Mouse (Mus musculus): ENCODE data around the gene Stxbp3. TPM values are rescaled to one million over a fixed set of nuclear protein-coding genes. Genes with fewer than 3 reads are reported as not detected.
"Not testable (repeated sequence)": the region's sequence is repeated elsewhere in the genome, so short reads cannot be mapped to it uniquely, and the experiment has no call there.

Stxbp3 gene
- total and polyA plus RNA-seq, 3 experiments, result 15.9 to 32.2 TPM; not detected in 1

DNA sequence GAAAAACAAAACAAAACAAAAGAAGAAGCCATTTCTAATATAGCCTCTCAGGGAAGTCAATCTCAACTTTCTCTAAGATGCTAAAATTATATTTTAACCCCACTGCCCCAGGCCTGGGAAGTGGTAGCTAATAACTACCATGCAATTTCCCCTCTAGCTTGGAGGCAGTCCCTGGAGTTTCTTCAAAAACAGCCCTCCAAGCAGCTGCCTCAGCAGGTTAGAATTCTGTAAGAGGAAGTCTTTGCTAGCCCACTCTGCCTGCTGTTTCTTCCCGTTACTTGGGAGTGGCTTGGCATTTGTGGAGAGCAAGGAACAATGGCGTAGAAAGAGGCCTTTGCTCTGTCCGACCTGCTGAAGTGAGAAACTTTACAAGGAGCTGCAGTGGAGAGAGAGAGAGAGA, 24.8 kb upstream of the Stxbp3 start:
- H3K9me3 ChIP-seq (replicated peaks; ENCODE audit: insufficient read depth, low read length), result no peaks in the 10 kb centered on the region; the same call in 1 of the 2 replicates
- H3K4me1 ChIP-seq (ENCODE audit: control insufficient read depth in 1 of 2, insufficient read depth in 2 of 2, low read length in 2 of 2), result no peaks in the 10 kb centered on the region
- H3K36me3 ChIP-seq (ENCODE audit: control insufficient read depth in 1 of 2, insufficient read depth in 2 of 2, low read length in 2 of 2), result peaks cover 0 to 5% of the 10 kb centered on the region in 2 experiments; a peak in 2 of 4 replicates
- no peak overlapping the region for H3K4me3 ChIP-seq (ENCODE audit: control insufficient read depth in 1 of 2, insufficient read depth in 1 of 2, low read depth in 2 of 2, low read length in 2 of 2)
- peaks cover 2 to 3% of the 10 kb centered on the region in 2 experiments; a peak in 1 of 4 replicates for H3K27me3 ChIP-seq (ENCODE audit: control insufficient read depth in 1 of 2, insufficient read depth in 2 of 2, low read length in 2 of 2)
- peak; percentile 24 for DNase-seq (ENCODE audit: low read depth, low spot score)
- H3K79me2 ChIP-seq (ENCODE audit: control insufficient read depth, insufficient read depth, low read length, poor library complexity), result no peaks in the 10 kb centered on the region
- no peak overlapping the region for H3K9ac ChIP-seq (ENCODE audit: control insufficient read depth, low read depth, low read length, poor library complexity, severe bottlenecking)
- no peak for TF ChIP-seq MEF2A (IDR thresholded peaks at IDR 0.05; ENCODE audit: extremely low read depth, insufficient replicate concordance, low read depth, low read length, poor library complexity, severe bottlenecking)
- no peak for TF ChIP-seq ZC3H11A (IDR thresholded peaks at IDR 0.05; ENCODE audit: low read depth, low read length)
- no peak for TF ChIP-seq BHLHE40 (IDR thresholded peaks at IDR 0.05; ENCODE audit: borderline replicate concordance, low read depth, low read length)
- no peak for TF ChIP-seq ZNF384 (IDR thresholded peaks at IDR 0.05; ENCODE audit: low read depth, low read length)
- TF ChIP-seq TCF12 (IDR thresholded peaks at IDR 0.05; ENCODE audit: low read depth, low read length), result no peak
- no peak for TF ChIP-seq GATA1 (IDR thresholded peaks at IDR 0.05; ENCODE audit: low read depth, low read length)
- TF ChIP-seq SIN3A (IDR thresholded peaks at IDR 0.05; ENCODE audit: low read length), result no peak
- TF ChIP-seq POLR2AphosphoS5 (IDR thresholded peaks at IDR 0.05; ENCODE audit: borderline replicate concordance, low read depth, low read length), result no peak
- no peak for TF ChIP-seq RAD21 (IDR thresholded peaks at IDR 0.05; ENCODE audit: low read depth, low read length)
- no peak for TF ChIP-seq MXI1 (IDR thresholded peaks at IDR 0.05; ENCODE audit: low read depth, low read length)
- H3K27ac ChIP-seq (ENCODE audit: control insufficient read depth, low read depth, low read length), result no peak overlapping the region

DNA sequence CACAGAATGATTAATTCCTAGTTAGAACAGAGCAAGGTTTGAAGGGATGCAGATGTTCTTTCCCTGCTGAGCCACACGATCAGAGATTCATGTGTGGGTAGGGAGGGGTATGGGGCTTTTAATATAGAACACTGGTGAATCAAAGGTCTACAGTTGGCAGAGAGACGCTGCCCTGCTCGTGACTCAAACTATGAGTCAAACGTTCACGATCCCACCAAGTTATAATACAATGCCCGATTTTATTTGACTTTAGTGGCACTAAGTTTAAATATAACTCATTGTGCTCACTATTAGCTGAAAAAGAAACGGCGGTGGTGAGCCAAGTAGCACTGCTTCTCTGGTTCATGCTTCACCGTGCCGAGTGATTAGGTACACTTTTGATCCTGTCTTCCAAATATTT, 22.8 kb upstream of the Stxbp3 start:
- Histone ChIP-seq H3K27me3 (ENCODE audit: control insufficient read depth in 1 of 2, insufficient read depth in 2 of 2, low read length in 2 of 2) (peaks cover 0 to 2% of the 10 kb centered on the region in 2 experiments; a peak in 2 of 4 replicates), H3K36me3 (ENCODE audit: control insufficient read depth in 1 of 2, insufficient read depth in 2 of 2, low read length in 2 of 2) (peaks cover 0 to 5% of the 10 kb centered on the region in 2 experiments; a peak in 2 of 4 replicates), H3K4me3 (ENCODE audit: control insufficient read depth in 1 of 2, insufficient read depth in 1 of 2, low read depth in 2 of 2, low read length in 2 of 2) (no peak overlapping the region), H3K9ac (ENCODE audit: control insufficient read depth, low read depth, low read length, poor library complexity, severe bottlenecking) (no peak overlapping the region), H3K9me3 (replicated peaks; ENCODE audit: insufficient read depth, low read length) (no peaks in the 10 kb centered on the region; the same call in 1 of the 2 replicates), H3K79me2 (ENCODE audit: control insufficient read depth, insufficient read depth, low read length, poor library complexity) (no peaks in the 10 kb centered on the region), H3K4me1 (ENCODE audit: control insufficient read depth in 1 of 2, insufficient read depth in 2 of 2, low read length in 2 of 2) (no peaks in the 10 kb centered on the region), H3K27ac (ENCODE audit: control insufficient read depth, low read depth, low read length) (no peak overlapping the region)
- TF ChIP-seq BHLHE40 (IDR thresholded peaks at IDR 0.05; ENCODE audit: borderline replicate concordance, low read depth, low read length), result no peak
- no peak for TF ChIP-seq MYB (IDR thresholded peaks at IDR 0.05; ENCODE audit: low read depth, low read length)
- TF ChIP-seq GABPA (IDR thresholded peaks at IDR 0.05; ENCODE audit: low read depth, low read length), result no peak
- no peak for TF ChIP-seq USF2 (IDR thresholded peaks at IDR 0.05; ENCODE audit: borderline replicate concordance in 1 of 2, insufficient read depth in 1 of 2, low read depth in 1 of 2, low read length in 2 of 2)
- no peak for TF ChIP-seq KAT2A (conservative IDR thresholded peaks at IDR 0.05; ENCODE audit: low read depth, low read length)
- no peak for TF ChIP-seq ZMIZ1 (IDR thresholded peaks at IDR 0.05; ENCODE audit: low read depth, low read length)
- TF ChIP-seq ETS1 (IDR thresholded peaks at IDR 0.05; ENCODE audit: low read depth, low read length), result no peak
- TF ChIP-seq GATA1 (IDR thresholded peaks at IDR 0.05; ENCODE audit: low read depth, low read length), result no peak
- no peak for TF ChIP-seq NELFE (IDR thresholded peaks at IDR 0.05; ENCODE audit: low read depth, low read length)
- no peak for TF ChIP-seq POLR2AphosphoS5 (IDR thresholded peaks at IDR 0.05; ENCODE audit: borderline replicate concordance, low read depth, low read length)
- no peak for DNase-seq (ENCODE audit: low read depth, low spot score)

DNA sequence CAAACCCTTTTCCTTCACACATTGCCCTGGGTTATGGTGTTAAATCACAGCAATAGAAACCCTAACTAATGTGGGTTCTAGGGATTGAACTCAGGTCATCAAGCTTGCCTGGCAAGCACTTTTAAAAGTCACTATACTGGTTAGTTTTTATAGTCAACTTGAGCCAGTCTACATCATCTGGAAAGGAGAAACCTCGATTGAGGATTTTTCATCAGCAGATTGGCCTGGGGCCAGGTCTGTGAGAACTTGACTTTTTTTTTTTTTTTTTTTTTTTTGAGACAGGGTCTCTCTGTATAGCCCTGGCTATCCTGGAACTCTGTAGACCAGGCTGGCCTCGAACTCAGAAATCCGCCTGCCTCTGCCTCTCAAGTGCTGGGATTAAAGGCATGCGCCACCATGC, 22.0 kb upstream of the Stxbp3 start:
- not testable (repeated sequence) for H3K27ac ChIP-seq (ENCODE audit: control insufficient read depth, low read depth, low read length); H3K4me3 ChIP-seq (ENCODE audit: control insufficient read depth in 1 of 2, insufficient read depth in 1 of 2, low read depth in 2 of 2, low read length in 2 of 2); H3K36me3 ChIP-seq (ENCODE audit: control insufficient read depth in 1 of 2, insufficient read depth in 2 of 2, low read length in 2 of 2); H3K9ac ChIP-seq (ENCODE audit: control insufficient read depth, low read depth, low read length, poor library complexity, severe bottlenecking); H3K4me1 ChIP-seq (ENCODE audit: control insufficient read depth in 1 of 2, insufficient read depth in 2 of 2, low read length in 2 of 2); H3K9me3 ChIP-seq (replicated peaks; ENCODE audit: insufficient read depth, low read length); H3K27me3 ChIP-seq (ENCODE audit: control insufficient read depth in 1 of 2, insufficient read depth in 2 of 2, low read length in 2 of 2); DNase-seq (ENCODE audit: low read depth, low spot score); H3K79me2 ChIP-seq (ENCODE audit: control insufficient read depth, insufficient read depth, low read length, poor library complexity)
